Mouse (Mus musculus) ES-E14 (cell line): ENCODE data around the gene Dhrs11. TPM values are rescaled to one million over a fixed set of nuclear protein-coding genes. Genes with fewer than 3 reads are reported as not detected.

ENCODE experiments used
- DNase-seq: peaks from one replicate; pipeline ENCODE4 v3.0.0-alpha.2; 2013; ENCODE audit warnings: low read depth, low spot score
- H3K27ac ChIP-seq: 2 replicates; pipeline ENCODE4 v1.5.1; 2012; ENCODE audit warnings: low read depth, mild to moderate bottlenecking, low read length, moderate library complexity, mixed read lengths; ENCODE audit not compliant: poor library complexity, insufficient read depth, severe bottlenecking
- H3K36me3 ChIP-seq: 2 replicates; pipeline ENCODE4 v1.6.1; 2012; ENCODE audit warnings: mild to moderate bottlenecking, low read length, moderate library complexity, mixed read lengths; ENCODE audit not compliant: control insufficient read depth, poor library complexity, insufficient read depth, severe bottlenecking
- H3K4me1 ChIP-seq, 2 experiments: fragments of 150-350 bp in 1 of 2; sonication (generic) in 1 of 2; 2 replicates each; pipeline ENCODE4 v1.6.1; 2012; ENCODE audit warnings: low read length in 2 of 2, mild to moderate bottlenecking in 1 of 2, mixed read lengths in 1 of 2; ENCODE audit not compliant: control insufficient read depth in 2 of 2, insufficient read depth in 2 of 2, poor library complexity in 1 of 2
- H3K4me3 ChIP-seq, 2 experiments: fragments of 150-350 bp in 1 of 2; sonication (generic) in 1 of 2; 2 replicates each; pipeline ENCODE4 v1.5.1; 2012; ENCODE audit warnings: low read length in 2 of 2, low read depth in 1 of 2, mild to moderate bottlenecking in 1 of 2, mixed read lengths in 1 of 2; ENCODE audit not compliant: insufficient read depth in 1 of 2, poor library complexity in 1 of 2, severe bottlenecking in 1 of 2
- H3K9ac ChIP-seq: 2 replicates; pipeline ENCODE4 v1.6.1; 2012; ENCODE audit warnings: low read depth, mild to moderate bottlenecking, low read length, mixed read lengths; ENCODE audit not compliant: poor library complexity, insufficient read depth, severe bottlenecking
- H3K9me3 ChIP-seq: fragments of 150-350 bp; sonication (generic); 2 replicates; pipeline ENCODE4 v1.6.1; 2012; ENCODE audit warnings: low read depth, mild to moderate bottlenecking, low read length; ENCODE audit not compliant: control insufficient read depth, insufficient read depth
- CHD2 ChIP-seq: IDR thresholded peaks from 2 replicates; pipeline ENCODE4 v1.6.1; 2014; ENCODE audit warnings: mild to moderate bottlenecking, low read depth, low read length, inconsistent platforms
- HCFC1 ChIP-seq: IDR thresholded peaks from 2 replicates; pipeline ENCODE4 v1.6.1; 2012; ENCODE audit warnings: low read length, inconsistent platforms, borderline replicate concordance; ENCODE audit not compliant: insufficient read depth
- MAFK ChIP-seq: IDR thresholded peaks from 2 replicates; pipeline ENCODE4 v1.6.1; 2014; ENCODE audit warnings: mild to moderate bottlenecking, low read depth, low read length, inconsistent platforms; ENCODE audit not compliant: insufficient read depth
- ZC3H11A ChIP-seq: IDR thresholded peaks from 2 replicates; pipeline ENCODE4 v1.6.1; 2012; ENCODE audit warnings: low read depth, mild to moderate bottlenecking, inconsistent platforms, low read length, borderline replicate concordance
- ZNF384 ChIP-seq: IDR thresholded peaks from 2 replicates; pipeline ENCODE4 v1.6.1; 2012; ENCODE audit warnings: low read depth, low read length, inconsistent platforms
- in situ Hi-C, 2 experiments: fragments of 600-800 bp; cut with MboI; formaldehyde crosslinking; loops; one replicate each; pipeline ENCODE4 v1.15.1; 2025; ENCODE audit warnings: low sequenced_read_pairs in 2 of 2, inconsistent platforms in 1 of 2; ENCODE audit not compliant: unreplicated experiment in 2 of 2
- total RNA-seq: library from RNA; depleted of rRNA; stranded (reverse); fragments of 300-350 nt; gene quantifications from 2 replicates; pipeline ENCODE4 v1.2.3, GENCODE M21; 2012

The Dhrs11 gene
- total RNA-seq, 1 experiment: 6.2 TPM

DNA sequence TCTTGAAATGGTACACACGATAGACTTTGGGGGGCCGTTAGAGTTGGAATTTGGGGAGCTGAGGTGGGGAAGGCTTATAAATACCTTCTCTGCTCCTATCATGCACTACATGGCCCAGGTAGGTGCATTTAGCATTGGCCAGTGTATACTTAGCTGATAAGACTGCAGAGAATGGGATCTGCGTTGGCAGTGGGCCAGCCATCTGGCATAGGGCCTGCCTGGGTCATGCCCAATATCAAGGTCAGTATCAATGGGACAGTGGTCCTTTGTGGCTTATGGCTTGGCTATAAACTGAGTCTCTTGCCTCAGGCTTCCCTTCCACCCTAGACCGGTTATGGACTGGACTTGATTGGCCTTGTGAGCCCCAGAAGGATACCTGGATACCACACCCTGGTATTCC lies 24.4 kb downstream of the Dhrs11 start:
- Histone ChIP-seq H3K27ac (no peak overlapping the region), H3K9ac (no peak overlapping the region), H3K9me3 (no peaks in the 10 kb centered on the region), H3K36me3 (no peaks in the 10 kb centered on the region), H3K4me3 (no peak overlapping the region), H3K4me1 (no peaks in the 10 kb centered on the region)
- TF ChIP-seq ZC3H11A (no peak), MAFK (no peak), CHD2 (no peak), HCFC1 (no peak), ZNF384 (no peak)
- no peak for DNase-seq
- in situ Hi-C loops: no loop called here

DNA sequence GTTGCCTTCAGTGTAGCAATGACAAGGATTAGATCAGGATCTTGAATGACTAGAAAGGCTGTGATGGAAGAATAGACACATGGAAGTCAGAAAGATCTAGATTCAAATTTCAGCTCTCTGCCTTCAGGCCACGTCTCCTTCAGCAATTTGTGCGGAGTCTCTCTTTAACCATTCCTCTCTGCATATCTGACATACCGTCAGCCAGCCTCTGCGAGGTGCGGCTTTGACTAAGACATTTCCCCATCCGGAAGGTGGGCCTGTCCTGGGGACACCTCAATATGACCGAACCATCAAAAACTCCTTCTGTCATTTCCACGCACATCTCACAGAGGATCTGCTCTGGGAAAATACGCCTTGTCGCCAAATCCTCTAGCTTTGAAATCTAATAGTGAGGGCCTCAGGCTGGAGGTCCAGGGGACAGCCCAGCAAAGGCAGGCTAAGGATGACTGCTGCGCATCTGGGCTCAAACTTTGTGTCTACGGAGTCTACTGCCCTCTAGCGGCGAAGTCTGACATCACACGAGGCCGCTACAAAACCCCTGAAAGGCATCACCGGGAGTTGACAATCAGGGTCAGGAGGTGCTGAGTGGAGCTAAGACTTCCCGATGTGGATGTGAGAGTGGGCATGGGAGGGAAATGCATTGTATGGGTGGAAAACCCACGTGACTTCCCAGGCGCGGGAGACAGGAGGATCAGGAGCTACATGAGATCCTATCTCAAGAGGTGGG lies 31.0 kb downstream of the Dhrs11 start:
- DNase-seq: peak; percentile 82
- Histone ChIP-seq H3K27ac (no peak overlapping the region), H3K36me3 (no peaks in the 10 kb centered on the region), H3K9ac (no peak overlapping the region), H3K4me3 (no peak overlapping the region), H3K9me3 (no peaks in the 10 kb centered on the region), H3K4me1 (no peaks in the 10 kb centered on the region)
- peak; percentile 84 for TF ChIP-seq ZC3H11A
- no peak for TF ChIP-seq ZNF384
- in situ Hi-C loops: loop anchor here in 1 of 2 experiments (10.0 kb wide), 1 partner anchor 183 kb away; no protein-coding TSS in a partner anchor

DNA sequence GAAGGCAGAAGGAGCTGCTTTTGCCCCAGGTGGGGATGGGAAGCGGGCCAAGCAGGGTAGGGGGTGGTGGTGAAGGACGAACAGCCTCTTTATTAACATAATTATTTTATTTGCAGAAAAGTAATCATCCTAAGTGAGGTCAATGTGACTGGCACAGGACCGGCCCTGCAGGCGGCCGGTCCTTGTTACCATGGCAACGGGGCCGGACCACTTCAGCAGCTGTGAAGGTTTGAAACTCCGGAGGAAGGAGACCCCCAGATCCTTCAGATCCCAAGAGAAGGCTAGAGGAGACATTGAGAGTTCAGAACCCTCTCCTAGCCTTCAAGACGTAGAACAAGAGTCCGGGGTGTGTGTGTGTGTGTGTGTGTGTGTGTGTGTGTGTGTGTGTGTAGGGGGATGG lies 31.8 kb downstream of the Dhrs11 start:
- in situ Hi-C loops: loop anchor here in 1 of 2 experiments (10.0 kb wide), 1 partner anchor 182 kb away; no protein-coding TSS in a partner anchor
- Histone ChIP-seq H3K9me3 (no peaks in the 10 kb centered on the region), H3K4me3 (no peak overlapping the region), H3K27ac (no peak overlapping the region), H3K9ac (no peak overlapping the region), H3K4me1 (no peaks in the 10 kb centered on the region), H3K36me3 (no peaks in the 10 kb centered on the region)
- no peak for DNase-seq
- no peak for TF ChIP-seq MAFK
- TF ChIP-seq ZNF384: no peak
- no peak for TF ChIP-seq ZC3H11A
- TF ChIP-seq HCFC1: no peak
- no peak for TF ChIP-seq CHD2

DNA sequence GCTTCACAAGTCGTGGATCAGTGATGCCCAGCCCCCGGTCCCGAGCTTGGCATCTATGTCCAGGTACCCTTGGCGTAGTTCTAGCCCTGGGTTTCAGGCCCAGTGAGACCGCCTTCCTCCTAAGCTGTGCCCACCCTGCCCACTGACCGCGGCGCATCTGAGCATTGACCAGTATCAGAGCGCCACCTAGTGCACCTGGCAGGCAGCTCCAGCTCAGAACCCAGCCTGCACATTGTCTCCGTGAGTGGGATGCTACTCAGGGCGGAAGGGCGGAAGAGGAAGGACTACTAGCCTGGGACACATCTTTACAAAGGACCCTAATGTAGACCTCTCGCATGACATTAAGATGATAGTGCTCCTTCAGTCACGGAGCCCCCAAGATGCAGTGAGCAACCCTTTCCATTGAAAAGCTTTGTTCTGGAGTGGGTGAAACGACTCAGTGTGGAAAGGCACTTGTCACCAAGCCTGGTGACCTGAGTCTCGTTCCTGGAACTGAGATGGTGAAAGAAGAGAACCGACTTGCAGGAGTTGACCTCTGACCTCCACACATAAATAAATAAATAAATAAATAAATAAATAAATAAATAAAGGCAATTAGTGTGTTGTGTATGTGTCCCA lies 34.2 kb downstream of the Dhrs11 start:
- H3K4me1 ChIP-seq: no peaks in the 10 kb centered on the region
- H3K9ac ChIP-seq: no peak overlapping the region
- DNase-seq: peak; percentile 49
- no peaks in the 10 kb centered on the region for H3K36me3 ChIP-seq
- no peak overlapping the region for H3K4me3 ChIP-seq
- in situ Hi-C loops: loop anchor here in 1 of 2 experiments (10.0 kb wide), 1 partner anchor 180 kb away; no protein-coding TSS in a partner anchor
- H3K9me3 ChIP-seq: no peaks in the 10 kb centered on the region
- TF ChIP-seq ZC3H11A: peak; percentile 88
- no peak for TF ChIP-seq HCFC1
- no peak overlapping the region for H3K27ac ChIP-seq

DNA sequence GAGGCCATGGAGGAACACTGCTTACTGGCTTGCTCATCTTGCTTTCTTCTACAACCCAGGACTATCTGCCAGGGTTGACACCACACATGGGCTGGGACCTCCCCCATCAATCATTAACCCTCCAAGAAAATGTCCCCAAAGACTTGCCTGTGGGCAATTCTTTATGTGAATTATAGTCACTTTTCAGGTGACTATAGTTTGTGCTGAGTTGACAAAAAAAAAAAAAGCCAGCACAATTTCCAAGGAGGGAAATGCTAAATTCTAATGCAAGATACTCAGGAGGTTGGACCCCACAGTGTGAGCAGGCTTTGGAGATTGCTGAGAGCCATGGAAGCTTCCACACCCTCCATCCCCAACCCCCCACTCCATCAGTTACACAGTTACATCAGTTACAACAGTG lies 35.2 kb downstream of the Dhrs11 start:
- peak; percentile 85 for TF ChIP-seq MAFK
- no peak for TF ChIP-seq ZNF384
- Histone ChIP-seq H3K27ac (no peak overlapping the region), H3K9me3 (no peaks in the 10 kb centered on the region), H3K4me1 (no peaks in the 10 kb centered on the region), H3K4me3 (no peak overlapping the region), H3K36me3 (no peaks in the 10 kb centered on the region), H3K9ac (no peak overlapping the region)
- in situ Hi-C loops: loop anchor here in 1 of 2 experiments (10.0 kb wide), 1 partner anchor 179 kb away; no protein-coding TSS in a partner anchor
- DNase-seq: no peak
